Mouse (Mus musculus): ENCODE measurements at regions not wholly inside any gene's neighbourhood (a gene's known extent, or its start where the extent isn't known, plus 50 kb on each side); places are given as distances from the start of the nearest gene placed in this dataset.
A peak's percentile ranks its signal among the peaks of the same experiment; 100 is the strongest.

- Histone ChIP-seq H3K9me3 (ENCODE audit: control insufficient read depth, low read length) (no peaks in the 10 kb centered on the region), H3K9ac (replicated peaks; ENCODE audit: low read length) (no peak overlapping the region), H3K27ac (replicated peaks; ENCODE audit: low read depth, low read length) (no peak overlapping the region), H3K4me3 (replicated peaks; ENCODE audit: low read depth, low read length) (no peak overlapping the region), H3K36me3 (ENCODE audit: control insufficient read depth, insufficient read depth, low read length) (no peaks in the 10 kb centered on the region), H3K4me2 (ENCODE audit: low read length) (no peak overlapping the region), H3K4me1 (ENCODE audit: control insufficient read depth, insufficient read depth, low read length) (no peaks in the 10 kb centered on the region), H3K27me3 (ENCODE audit: control insufficient read depth, insufficient read depth, low read length) (no peaks in the 10 kb centered on the region)
- ATAC-seq (ENCODE audit: low FRiP score, low TSS enrichment) = no peak
- 97% methylated on average over 4 of the region's 4 CpGs for WGBS
- DNase-seq = no peak
Measured at GRCm38 (mm10) chr8:38723254-38723653, 1729.8 kb downstream of the AI429214 start.

DNA sequence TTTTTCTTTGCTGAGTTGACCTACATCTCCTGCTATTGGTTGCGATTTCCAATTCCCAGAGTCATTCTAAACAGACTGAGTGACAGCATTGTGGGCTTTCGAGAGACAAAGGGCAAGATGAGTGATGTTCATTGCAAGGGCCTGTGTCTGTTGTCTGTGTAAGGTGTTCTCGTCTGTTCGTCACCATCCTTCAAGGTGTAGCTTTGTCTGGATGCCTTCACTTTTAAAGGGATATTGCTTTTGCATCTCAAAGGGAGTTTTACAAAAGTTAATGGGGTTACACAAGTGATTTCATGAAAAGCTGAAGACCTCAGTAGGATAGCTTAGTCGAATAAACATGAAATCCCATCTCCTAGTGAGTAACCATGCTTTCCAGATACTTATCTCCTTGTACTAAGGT lies 1731.9 kb downstream of the AI429214 start:
- no peaks in the 10 kb centered on the region for H3K36me3 ChIP-seq (ENCODE audit: control insufficient read depth, insufficient read depth, low read length)
- 85% methylated on average over 5 of the region's 5 CpGs for WGBS
- H3K4me3 ChIP-seq (replicated peaks; ENCODE audit: low read depth, low read length) = no peak overlapping the region
- DNase-seq (no peak), ATAC-seq (ENCODE audit: low FRiP score, low TSS enrichment) (no peak)
- no peaks in the 10 kb centered on the region for H3K4me1 ChIP-seq (ENCODE audit: control insufficient read depth, insufficient read depth, low read length)
- H3K4me2 ChIP-seq (ENCODE audit: low read length) = no peak overlapping the region
- no peaks in the 10 kb centered on the region for H3K9me3 ChIP-seq (ENCODE audit: control insufficient read depth, low read length)
- H3K9ac ChIP-seq (replicated peaks; ENCODE audit: low read length) = no peak overlapping the region
- no peaks in the 10 kb centered on the region for H3K27me3 ChIP-seq (ENCODE audit: control insufficient read depth, insufficient read depth, low read length)
- no peak overlapping the region for H3K27ac ChIP-seq (replicated peaks; ENCODE audit: low read depth, low read length)

GRCm38 (mm10) chr8:38747134-38747533 lies 1753.7 kb downstream of the AI429214 start:
- no peaks in the 10 kb centered on the region for H3K9me3 ChIP-seq (ENCODE audit: control insufficient read depth, low read length)
- ATAC-seq (ENCODE audit: low FRiP score, low TSS enrichment) = no peak
- no peak overlapping the region for H3K4me2 ChIP-seq (ENCODE audit: low read length)
- no peaks in the 10 kb centered on the region for H3K4me1 ChIP-seq (ENCODE audit: control insufficient read depth, insufficient read depth, low read length)
- H3K9ac ChIP-seq (replicated peaks; ENCODE audit: low read length) = no peak overlapping the region
- H3K27me3 ChIP-seq (ENCODE audit: control insufficient read depth, insufficient read depth, low read length) = no peaks in the 10 kb centered on the region
- peak; percentile 31 for DNase-seq
- H3K36me3 ChIP-seq (ENCODE audit: control insufficient read depth, insufficient read depth, low read length) = no peaks in the 10 kb centered on the region
- no peak overlapping the region for H3K27ac ChIP-seq (replicated peaks; ENCODE audit: low read depth, low read length)
- H3K4me3 ChIP-seq (replicated peaks; ENCODE audit: low read depth, low read length) = no peak overlapping the region

DNA sequence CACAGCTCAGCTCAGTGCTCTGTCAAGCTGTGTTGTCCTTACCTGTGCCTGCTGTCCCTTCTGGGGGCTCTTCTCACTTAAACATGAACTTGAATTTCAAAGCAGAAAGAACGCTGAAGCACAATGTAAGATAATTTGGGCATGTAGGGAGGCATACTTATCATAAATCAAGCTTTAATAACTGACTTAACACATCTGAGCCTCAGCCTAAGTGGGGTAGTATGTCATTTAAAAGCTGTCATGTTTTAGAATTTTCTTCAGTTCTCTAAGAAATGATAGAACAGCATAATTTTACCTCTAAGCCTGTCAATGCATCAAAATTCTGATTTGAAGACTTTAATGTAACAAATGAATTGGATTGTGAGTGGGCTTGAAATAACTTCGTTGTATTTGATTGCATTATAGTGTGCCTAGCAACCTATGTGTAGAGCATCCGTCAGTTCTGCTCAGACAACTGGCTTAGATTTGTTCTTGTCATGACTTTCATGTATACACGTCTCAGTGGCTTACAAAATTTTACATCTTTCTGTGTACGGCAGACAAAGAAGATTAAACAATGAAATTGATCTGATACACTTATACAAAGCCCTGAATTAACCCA lies 1773.3 kb downstream of the AI429214 start:
- H3K9me3 ChIP-seq (ENCODE audit: control insufficient read depth, low read length) = peaks cover 2% of the 10 kb centered on the region; the same call in 1 of the 2 replicates
- H3K9ac ChIP-seq (replicated peaks; ENCODE audit: low read length) = no peak overlapping the region
- no peak overlapping the region for H3K4me3 ChIP-seq (replicated peaks; ENCODE audit: low read depth, low read length)
- ATAC-seq (ENCODE audit: low FRiP score, low TSS enrichment) (no peak), DNase-seq (no peak)
- no peaks in the 10 kb centered on the region for H3K27me3 ChIP-seq (ENCODE audit: control insufficient read depth, insufficient read depth, low read length)
- no peaks in the 10 kb centered on the region for H3K36me3 ChIP-seq (ENCODE audit: control insufficient read depth, insufficient read depth, low read length)
- WGBS = 69% methylated on average over 5 of the region's 5 CpGs
- H3K4me2 ChIP-seq (ENCODE audit: low read length) = no peak overlapping the region
- no peak overlapping the region for H3K27ac ChIP-seq (replicated peaks; ENCODE audit: low read depth, low read length)
- no peaks in the 10 kb centered on the region for H3K4me1 ChIP-seq (ENCODE audit: control insufficient read depth, insufficient read depth, low read length)

GRCm38 (mm10) chr8:38812482-38812881 lies 1819.1 kb downstream of the AI429214 start:
- Histone ChIP-seq H3K4me1 (ENCODE audit: control insufficient read depth, insufficient read depth, low read length) (no peaks in the 10 kb centered on the region), H3K27me3 (ENCODE audit: control insufficient read depth, insufficient read depth, low read length) (no peaks in the 10 kb centered on the region), H3K4me3 (replicated peaks; ENCODE audit: low read depth, low read length) (no peak overlapping the region), H3K27ac (replicated peaks; ENCODE audit: low read depth, low read length) (no peak overlapping the region), H3K9me3 (ENCODE audit: control insufficient read depth, low read length) (no peaks in the 10 kb centered on the region; the same call in 1 of the 2 replicates), H3K9ac (replicated peaks; ENCODE audit: low read length) (no peak overlapping the region), H3K36me3 (ENCODE audit: control insufficient read depth, insufficient read depth, low read length) (no peaks in the 10 kb centered on the region), H3K4me2 (ENCODE audit: low read length) (no peak overlapping the region)
- DNase-seq (no peak), ATAC-seq (ENCODE audit: low FRiP score, low TSS enrichment) (no peak)

DNA sequence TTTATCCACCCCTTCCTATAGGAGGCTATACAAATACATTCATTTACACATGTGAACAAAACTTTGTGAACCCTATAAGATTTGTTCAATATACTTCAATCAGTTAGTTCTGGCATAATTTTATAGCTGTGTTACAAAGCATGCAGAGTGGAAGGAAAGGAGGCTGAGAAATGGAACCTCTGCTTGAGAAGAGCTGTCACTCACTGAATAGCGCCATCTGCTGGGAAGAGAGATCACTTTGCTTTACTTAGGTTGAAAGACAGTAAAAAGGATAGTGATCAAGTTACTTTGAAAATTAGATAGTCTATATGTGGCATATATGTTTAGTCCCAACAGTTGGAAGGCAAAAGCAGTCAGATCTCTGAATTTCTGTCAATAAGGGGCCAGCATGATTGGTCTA lies 1824.8 kb downstream of the AI429214 start:
- DNase-seq = peak; percentile 91
- WGBS = 29% methylated on average over 1 of the region's 1 CpGs
- Histone ChIP-seq H3K4me1 (ENCODE audit: control insufficient read depth, insufficient read depth, low read length) (no peaks in the 10 kb centered on the region), H3K9me3 (ENCODE audit: control insufficient read depth, low read length) (no peaks in the 10 kb centered on the region), H3K36me3 (ENCODE audit: control insufficient read depth, insufficient read depth, low read length) (no peaks in the 10 kb centered on the region), H3K4me2 (ENCODE audit: low read length) (no peak overlapping the region), H3K27ac (replicated peaks; ENCODE audit: low read depth, low read length) (no peak overlapping the region), H3K4me3 (replicated peaks; ENCODE audit: low read depth, low read length) (no peak overlapping the region), H3K9ac (replicated peaks; ENCODE audit: low read length) (no peak overlapping the region), H3K27me3 (ENCODE audit: control insufficient read depth, insufficient read depth, low read length) (no peaks in the 10 kb centered on the region)
- peak; percentile 55; the same call in 1 of the 2 replicates for ATAC-seq (ENCODE audit: low FRiP score, low TSS enrichment)

GRCm38 (mm10) chr8:38861436-38861835 lies 1813.4 kb upstream of the Adam24 start:
- H3K4me3 ChIP-seq (replicated peaks; ENCODE audit: low read depth, low read length) = no peak overlapping the region
- H3K9me3 ChIP-seq (ENCODE audit: control insufficient read depth, low read length) = no peaks in the 10 kb centered on the region
- no peaks in the 10 kb centered on the region for H3K36me3 ChIP-seq (ENCODE audit: control insufficient read depth, insufficient read depth, low read length)
- no peak overlapping the region for H3K4me2 ChIP-seq (ENCODE audit: low read length)
- no peak overlapping the region for H3K9ac ChIP-seq (replicated peaks; ENCODE audit: low read length)
- H3K27ac ChIP-seq (replicated peaks; ENCODE audit: low read depth, low read length) = no peak overlapping the region
- no peak for DNase-seq
- H3K4me1 ChIP-seq (ENCODE audit: control insufficient read depth, insufficient read depth, low read length) = no peaks in the 10 kb centered on the region
- no peak for ATAC-seq (ENCODE audit: low FRiP score, low TSS enrichment)
- no peaks in the 10 kb centered on the region for H3K27me3 ChIP-seq (ENCODE audit: control insufficient read depth, insufficient read depth, low read length)
- 73% methylated on average over 2 of the region's 2 CpGs for WGBS

GRCm38 (mm10) chr8:38867370-38867769 lies 1807.5 kb upstream of the Adam24 start:
- no peaks in the 10 kb centered on the region for H3K4me1 ChIP-seq (ENCODE audit: control insufficient read depth, insufficient read depth, low read length)
- no peaks in the 10 kb centered on the region for H3K27me3 ChIP-seq (ENCODE audit: control insufficient read depth, insufficient read depth, low read length)
- no peaks in the 10 kb centered on the region for H3K36me3 ChIP-seq (ENCODE audit: control insufficient read depth, insufficient read depth, low read length)
- H3K4me3 ChIP-seq (replicated peaks; ENCODE audit: low read depth, low read length) = no peak overlapping the region
- peak; percentile 67; the same call in 1 of the 2 replicates for ATAC-seq (ENCODE audit: low FRiP score, low TSS enrichment)
- no peak overlapping the region for H3K9ac ChIP-seq (replicated peaks; ENCODE audit: low read length)
- H3K27ac ChIP-seq (replicated peaks; ENCODE audit: low read depth, low read length) = no peak overlapping the region
- no peak overlapping the region for H3K4me2 ChIP-seq (ENCODE audit: low read length)
- DNase-seq = peak; percentile 47
- H3K9me3 ChIP-seq (ENCODE audit: control insufficient read depth, low read length) = no peaks in the 10 kb centered on the region
- whole genome bisulfite sequencing = 45% methylated on average over 6 of the region's 6 CpGs
